Mouse (Mus musculus): ENCODE data around the gene Usp3. TPM values are rescaled to one million over a fixed set of nuclear protein-coding genes. Genes with fewer than 3 reads are reported as not detected.

Gene Usp3
- total RNA-seq, 1 experiment from 2014 or later = 81.8 TPM

Other genes starting within 250 kb of the Usp3 start
- 80.8 and 106 TPM in 2 replicates for gene Herc1, start 242.7 kb downstream of the Usp3 start, total RNA-seq (2017)
- 0.39 and 0.82 TPM in 2 replicates for gene Fbxl22, start 78.5 kb downstream of the Usp3 start, total RNA-seq (2017)
- 3.4 and 3.7 TPM in 2 replicates for gene Car12, start 120.5 kb upstream of the Usp3 start, total RNA-seq (2017)
- gene Aph1b, start 202.3 kb upstream of the Usp3 start, total RNA-seq (2017) = 0.39 and 0.78 TPM in 2 replicates
- 0.14 TPM in 1 of 2 replicates, not detected in the other for gene Gm10647, start 203.9 kb upstream of the Usp3 start, total RNA-seq (2017)
- 0.87 and 1.3 TPM in 2 replicates for gene Aph1c, start 241.6 kb upstream of the Usp3 start, total RNA-seq (2017)

Measured in common myeloid progenitor, adult 5-6 weeks (primary cell).